Mouse (Mus musculus): ENCODE results near the gene Pdk4. TPM values are rescaled to one million over a fixed set of nuclear protein-coding genes. Genes with fewer than 3 reads are reported as not detected.
A peak's percentile ranks its signal among the peaks of the same experiment; 100 is the strongest.

Gene Pdk4
- polyA plus RNA-seq, 1 experiment from 2014 or later: 0.42 TPM

DNA sequence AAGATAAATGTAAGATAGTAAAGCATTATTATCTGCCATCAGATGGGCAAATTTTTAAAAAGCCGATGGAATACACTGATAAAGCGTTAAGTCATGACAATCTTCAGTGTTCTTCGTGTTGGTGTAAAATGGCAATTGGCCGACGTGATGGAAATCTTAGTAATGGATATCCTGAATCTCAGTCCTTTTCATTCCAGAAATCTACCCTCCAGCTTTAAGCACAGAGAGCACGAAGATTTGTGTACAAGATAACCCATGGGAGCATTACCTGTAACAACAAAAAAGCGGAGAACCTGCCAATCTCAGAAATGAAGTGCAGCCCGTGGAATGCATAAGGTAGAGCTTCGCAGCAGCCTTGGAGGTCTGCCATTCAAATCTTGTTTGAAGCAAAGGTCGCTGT is 5.4 kb upstream of the Pdk4 start:
- DNase-seq (ENCODE audit: low spot score, missing footprints) (no peak), ATAC-seq (ENCODE audit: low FRiP score) (no peak)
- no peak overlapping the region for H3K27ac ChIP-seq (ENCODE audit: low read depth, low read length)
- H3K36me3 ChIP-seq (ENCODE audit: control insufficient read depth, insufficient read depth, low read length): no peaks in the 10 kb centered on the region
- WGBS: 90% methylated on average over 10 of the region's 10 CpGs
- H3K4me2 ChIP-seq: no peak overlapping the region
- no peak overlapping the region for H3K4me3 ChIP-seq (ENCODE audit: low read depth, low read length)
- H3K27me3 ChIP-seq (ENCODE audit: control insufficient read depth, insufficient read depth, low read length): no peaks in the 10 kb centered on the region
- no peaks in the 10 kb centered on the region for H3K9me3 ChIP-seq (ENCODE audit: control insufficient read depth, low read length)
- H3K9ac ChIP-seq (ENCODE audit: low read length): no peak overlapping the region
- H3K4me1 ChIP-seq (ENCODE audit: control insufficient read depth, insufficient read depth, low read length): no peaks in the 10 kb centered on the region

DNA sequence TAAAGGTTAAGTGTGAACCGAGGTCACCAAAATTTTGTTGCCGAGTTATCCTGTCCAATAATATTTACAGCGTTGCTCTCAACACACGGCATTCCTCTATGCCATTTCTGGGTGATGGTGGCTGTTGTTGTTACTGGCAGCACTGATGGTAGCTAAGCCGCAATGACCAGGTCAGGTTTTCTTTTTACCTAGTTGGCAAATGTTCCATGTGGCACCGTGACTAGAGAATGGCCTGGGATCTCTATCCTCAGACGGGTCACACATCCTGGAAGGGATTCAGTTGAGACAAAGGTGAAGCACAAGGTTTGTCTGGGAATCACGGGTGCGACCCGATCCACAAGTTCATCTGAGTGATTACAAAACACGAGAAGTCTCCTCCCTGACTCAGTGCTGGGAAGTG is 2.6 kb upstream of the Pdk4 start:
- Histone ChIP-seq H3K4me1 (ENCODE audit: control insufficient read depth, insufficient read depth, low read length) (no peaks in the 10 kb centered on the region), H3K36me3 (ENCODE audit: control insufficient read depth, insufficient read depth, low read length) (no peaks in the 10 kb centered on the region), H3K27ac (ENCODE audit: low read depth, low read length) (no peak overlapping the region), H3K9me3 (ENCODE audit: control insufficient read depth, low read length) (no peaks in the 10 kb centered on the region), H3K4me3 (ENCODE audit: low read depth, low read length) (no peak overlapping the region), H3K4me2 (no peak overlapping the region), H3K27me3 (ENCODE audit: control insufficient read depth, insufficient read depth, low read length) (no peaks in the 10 kb centered on the region), H3K9ac (ENCODE audit: low read length) (no peak overlapping the region)
- DNase-seq (ENCODE audit: low spot score, missing footprints) (no peak), ATAC-seq (ENCODE audit: low FRiP score) (no peak)
- 91% methylated on average over 11 of the region's 11 CpGs for WGBS

DNA sequence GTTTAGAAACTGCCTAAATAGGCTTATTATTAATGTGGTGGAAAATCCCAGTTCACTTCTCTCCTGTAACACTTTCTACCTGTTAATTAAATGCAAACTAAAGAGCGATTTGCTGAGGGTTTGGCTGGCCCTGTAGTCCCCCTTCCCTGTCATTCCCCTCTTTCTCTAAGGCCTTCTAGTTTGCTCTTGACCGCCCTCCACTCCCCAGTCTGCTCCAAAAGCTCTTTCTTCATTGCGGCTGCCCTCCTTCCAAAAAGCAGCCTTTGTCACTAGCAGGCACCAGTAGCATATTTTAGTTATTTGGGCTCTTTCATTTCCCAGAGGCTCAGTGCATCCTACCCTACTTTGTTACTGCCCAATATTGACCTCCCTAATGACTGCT is 736 bp upstream of the Pdk4 start:
- Histone ChIP-seq H3K27me3 (ENCODE audit: control insufficient read depth, insufficient read depth, low read length) (no peaks in the 10 kb centered on the region), H3K9me3 (ENCODE audit: control insufficient read depth, low read length) (no peaks in the 10 kb centered on the region), H3K27ac (ENCODE audit: low read depth, low read length) (no peak overlapping the region), H3K4me3 (ENCODE audit: low read depth, low read length) (no peak overlapping the region), H3K4me1 (ENCODE audit: control insufficient read depth, insufficient read depth, low read length) (no peaks in the 10 kb centered on the region), H3K4me2 (peak overlapping the region; percentile 90), H3K9ac (ENCODE audit: low read length) (no peak overlapping the region), H3K36me3 (ENCODE audit: control insufficient read depth, insufficient read depth, low read length) (no peaks in the 10 kb centered on the region)
- DNase-seq (ENCODE audit: low spot score, missing footprints): peak; percentile 88
- no peak for ATAC-seq (ENCODE audit: low FRiP score)
- WGBS: 51% methylated on average over 3 of the region's 3 CpGs

GRCm38 (mm10) chr6:5485028-5485427 is 11.1 kb downstream of the Pdk4 start:
- 93% methylated on average over 7 of the region's 7 CpGs for WGBS
- ATAC-seq (ENCODE audit: low FRiP score): no peak

DNA sequence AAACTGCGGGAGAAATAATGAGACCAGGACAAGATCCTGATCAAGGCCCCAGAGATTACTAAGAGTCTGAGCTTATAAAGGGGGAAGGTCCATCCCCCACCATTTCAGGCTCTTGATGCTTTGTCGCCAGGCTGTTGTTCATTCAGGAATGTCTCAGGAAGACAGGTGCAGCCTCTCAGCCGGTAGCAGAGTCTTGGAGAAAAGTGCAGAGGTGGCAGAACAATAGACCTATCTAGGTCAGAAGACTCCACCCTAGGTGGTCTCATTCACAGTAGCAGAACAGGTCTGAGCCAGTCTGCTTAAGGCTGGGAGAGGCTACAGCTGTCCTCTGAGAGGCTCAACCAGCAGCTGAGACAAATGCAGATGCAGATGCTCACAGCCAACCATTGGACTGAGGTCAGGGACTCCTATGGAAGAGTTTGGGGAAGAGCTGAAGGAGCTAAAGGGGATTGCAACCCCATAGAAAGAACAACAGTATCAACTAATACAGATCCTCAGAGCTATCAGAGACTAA is 13.8 kb downstream of the Pdk4 start:
- Histone ChIP-seq H3K27ac (ENCODE audit: low read depth, low read length) (no peak overlapping the region), H3K36me3 (ENCODE audit: control insufficient read depth, insufficient read depth, low read length) (no peaks in the 10 kb centered on the region), H3K4me1 (ENCODE audit: control insufficient read depth, insufficient read depth, low read length) (no peaks in the 10 kb centered on the region), H3K4me2 (no peak overlapping the region), H3K27me3 (ENCODE audit: control insufficient read depth, insufficient read depth, low read length) (no peaks in the 10 kb centered on the region), H3K9ac (ENCODE audit: low read length) (no peak overlapping the region), H3K4me3 (ENCODE audit: low read depth, low read length) (no peak overlapping the region), H3K9me3 (ENCODE audit: control insufficient read depth, low read length) (no peaks in the 10 kb centered on the region)
- whole genome bisulfite sequencing: 52% methylated on average over 3 of the region's 3 CpGs
- ATAC-seq (ENCODE audit: low FRiP score): no peak
- DNase-seq (ENCODE audit: low spot score, missing footprints): no peak

More at GRCm38 (mm10) chr6:5485028-5485427, 11.1 kb downstream of the Pdk4 start:
- Histone ChIP-seq H3K4me1 (ENCODE audit: control insufficient read depth, insufficient read depth, low read length) (no peaks in the 10 kb centered on the region), H3K27ac (ENCODE audit: low read depth, low read length) (no peak overlapping the region), H3K4me3 (ENCODE audit: low read depth, low read length) (no peak overlapping the region), H3K36me3 (ENCODE audit: control insufficient read depth, insufficient read depth, low read length) (no peaks in the 10 kb centered on the region), H3K4me2 (no peak overlapping the region), H3K9ac (ENCODE audit: low read length) (no peak overlapping the region), H3K27me3 (ENCODE audit: control insufficient read depth, insufficient read depth, low read length) (no peaks in the 10 kb centered on the region), H3K9me3 (ENCODE audit: control insufficient read depth, low read length) (no peaks in the 10 kb centered on the region)
- DNase-seq (ENCODE audit: low spot score, missing footprints): no peak

GRCm38 (mm10) chr6:5481066-5481465 is 15.0 kb downstream of the Pdk4 start:
- H3K9ac ChIP-seq (ENCODE audit: low read length): no peak overlapping the region
- H3K4me1 ChIP-seq (ENCODE audit: control insufficient read depth, insufficient read depth, low read length): no peaks in the 10 kb centered on the region
- no peaks in the 10 kb centered on the region for H3K27me3 ChIP-seq (ENCODE audit: control insufficient read depth, insufficient read depth, low read length)
- no peak overlapping the region for H3K27ac ChIP-seq (ENCODE audit: low read depth, low read length)
- no peak overlapping the region for H3K4me3 ChIP-seq (ENCODE audit: low read depth, low read length)
- no peaks in the 10 kb centered on the region for H3K36me3 ChIP-seq (ENCODE audit: control insufficient read depth, insufficient read depth, low read length)
- DNase-seq (ENCODE audit: low spot score, missing footprints): no peak
- ATAC-seq (ENCODE audit: low FRiP score): no peak
- WGBS: 83% methylated on average over 2 of the region's 2 CpGs
- H3K4me2 ChIP-seq: no peak overlapping the region
- H3K9me3 ChIP-seq (ENCODE audit: control insufficient read depth, low read length): no peaks in the 10 kb centered on the region

- Histone ChIP-seq H3K36me3 (ENCODE audit: control insufficient read depth, insufficient read depth, low read length) (no peaks in the 10 kb centered on the region), H3K4me3 (ENCODE audit: low read depth, low read length) (no peak overlapping the region), H3K4me1 (ENCODE audit: control insufficient read depth, insufficient read depth, low read length) (no peaks in the 10 kb centered on the region), H3K9me3 (ENCODE audit: control insufficient read depth, low read length) (no peaks in the 10 kb centered on the region), H3K27me3 (ENCODE audit: control insufficient read depth, insufficient read depth, low read length) (no peaks in the 10 kb centered on the region), H3K4me2 (no peak overlapping the region), H3K27ac (ENCODE audit: low read depth, low read length) (no peak overlapping the region), H3K9ac (ENCODE audit: low read length) (no peak overlapping the region)
- ATAC-seq (ENCODE audit: low FRiP score) (no peak), DNase-seq (ENCODE audit: low spot score, missing footprints) (no peak)
- WGBS: 61% methylated on average over 1 of the region's 1 CpGs
Measured at GRCm38 (mm10) chr6:5474021-5474420, 22.1 kb downstream of the Pdk4 start.

GRCm38 (mm10) chr6:5472692-5473091 is 23.4 kb downstream of the Pdk4 start:
- Histone ChIP-seq H3K9me3 (ENCODE audit: control insufficient read depth, low read length) (no peaks in the 10 kb centered on the region), H3K9ac (ENCODE audit: low read length) (no peak overlapping the region), H3K4me2 (no peak overlapping the region), H3K27me3 (ENCODE audit: control insufficient read depth, insufficient read depth, low read length) (no peaks in the 10 kb centered on the region), H3K4me1 (ENCODE audit: control insufficient read depth, insufficient read depth, low read length) (no peaks in the 10 kb centered on the region), H3K27ac (ENCODE audit: low read depth, low read length) (no peak overlapping the region), H3K4me3 (ENCODE audit: low read depth, low read length) (no peak overlapping the region), H3K36me3 (ENCODE audit: control insufficient read depth, insufficient read depth, low read length) (no peaks in the 10 kb centered on the region)
- ATAC-seq (ENCODE audit: low FRiP score) (no peak), DNase-seq (ENCODE audit: low spot score, missing footprints) (no peak)
- 88% methylated on average over 2 of the region's 2 CpGs for WGBS

- DNase-seq (ENCODE audit: low spot score, missing footprints) (no peak), ATAC-seq (ENCODE audit: low FRiP score) (no peak)
- H3K27me3 ChIP-seq (ENCODE audit: control insufficient read depth, insufficient read depth, low read length): no peaks in the 10 kb centered on the region
- WGBS: 70% methylated on average over 10 of the region's 10 CpGs
- H3K36me3 ChIP-seq (ENCODE audit: control insufficient read depth, insufficient read depth, low read length): no peaks in the 10 kb centered on the region
- H3K4me2 ChIP-seq: no peak overlapping the region
- no peaks in the 10 kb centered on the region for H3K9me3 ChIP-seq (ENCODE audit: control insufficient read depth, low read length)
- no peaks in the 10 kb centered on the region for H3K4me1 ChIP-seq (ENCODE audit: control insufficient read depth, insufficient read depth, low read length)
- H3K9ac ChIP-seq (ENCODE audit: low read length): no peak overlapping the region
- no peak overlapping the region for H3K4me3 ChIP-seq (ENCODE audit: low read depth, low read length)
- no peak overlapping the region for H3K27ac ChIP-seq (ENCODE audit: low read depth, low read length)
Measured at GRCm38 (mm10) chr6:5470480-5471318, 25.4 kb downstream of the Pdk4 start.
